Mouse (Mus musculus) cerebellum, adult 2 months (tissue): ENCODE results near the gene Slc26a9. TPM values are rescaled to one million over a fixed set of nuclear protein-coding genes. Genes with fewer than 3 reads are reported as not detected.

Experiments used
- DNase-seq, 2 experiments: peaks; one replicate each; pipeline ENCODE4 v3.0.0; 2021
- H3K27ac ChIP-seq: fragments of 200-500 bp; 2 replicates; pipeline ENCODE4 v1.5.1; 2012; ENCODE audit warnings: low read length, control low read depth, inconsistent platforms; ENCODE audit not compliant: insufficient read depth
- H3K27me3 ChIP-seq: fragments of 200-500 bp; 2 replicates; pipeline ENCODE4 v1.6.1; 2012; ENCODE audit warnings: inconsistent platforms, mild to moderate bottlenecking, low read length, moderate library complexity; ENCODE audit not compliant: control insufficient read depth, insufficient read depth
- H3K4me1 ChIP-seq: fragments of 200-500 bp; 2 replicates; pipeline ENCODE4 v1.6.1; 2011; ENCODE audit warnings: low read length; ENCODE audit not compliant: control insufficient read depth, insufficient read depth
- H3K4me3 ChIP-seq: fragments of 200-500 bp; replicated peaks from 2 replicates; pipeline ENCODE3; 2011; ENCODE audit warnings: mild to moderate bottlenecking, low read depth, low read length, control low read depth; ENCODE audit not compliant: insufficient read depth
- CTCF ChIP-seq: fragments of 200-500 bp; IDR thresholded peaks from 2 replicates; pipeline ENCODE4 v1.5.1; 2011; ENCODE audit warnings: low read depth, mild to moderate bottlenecking, control low read depth, low read length, moderate library complexity, borderline replicate concordance; ENCODE audit not compliant: insufficient read depth
- POLR2A ChIP-seq: fragments of 200-500 bp; IDR thresholded peaks from 2 replicates; pipeline ENCODE4 v1.6.1; 2011; ENCODE audit warnings: low read length, control low read depth, borderline replicate concordance; ENCODE audit not compliant: insufficient read depth
- WGBS: fragments of 180-500 bp; shearing (Covaris S2); methylation state at CpG from one replicate; pipeline ENCODE4 v1.1.7; 2018; 5-methylcytosine and 5-hydroxymethylcytosine counted together
- polyA plus RNA-seq: library from polyadenylated mRNA; depleted of rRNA; stranded (reverse); fragments of >200 nt; gene quantifications from 2 replicates; pipeline ENCODE4 v1.2.3, GENCODE M21; 2012; rRNA removed

Slc26a9 gene
- 0.05 TPM in 2 replicates for polyA plus RNA-seq

- no peak for DNase-seq
- H3K27me3 ChIP-seq, result no peaks in the 10 kb centered on the region
- TF ChIP-seq CTCF, result no peak
- no peak for TF ChIP-seq POLR2A
- H3K4me3 ChIP-seq, result no peak within 1 kb of the TSS
- WGBS, result 94% methylated on average over 10 of the region's 10 CpGs
- no peak within 1 kb of the TSS for H3K27ac ChIP-seq
- H3K4me1 ChIP-seq, result no peaks in the 10 kb centered on the region
Measured at GRCm38 (mm10) chr1:131743868-131744464, at the start of gene Slc26a9. TSS of gene Slc26a9 (plus strand) at chr1:131744022.

DNA sequence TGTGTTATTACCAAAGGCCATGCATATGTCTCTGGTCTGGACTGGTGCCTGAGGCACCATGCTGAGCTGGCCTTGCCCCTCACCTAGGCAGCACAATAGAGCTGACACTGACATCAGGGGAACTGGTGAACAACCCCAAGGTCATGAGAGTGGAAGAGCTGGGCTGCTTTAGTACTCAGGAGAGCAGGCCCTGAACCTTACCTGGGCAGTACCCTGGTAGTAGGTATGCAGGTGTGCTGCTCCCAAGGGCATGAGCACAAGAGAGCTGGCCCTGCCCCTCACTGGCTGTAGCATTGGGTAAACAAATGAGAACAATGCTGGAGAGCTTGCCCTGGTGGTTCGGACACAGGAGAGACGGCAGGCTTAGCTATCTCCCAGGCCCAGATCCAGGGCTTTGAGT, 48.5 kb upstream of the Slc26a9 start:
- Histone ChIP-seq H3K27ac (no peak overlapping the region), H3K27me3 (no peaks in the 10 kb centered on the region), H3K4me1 (no peaks in the 10 kb centered on the region), H3K4me3 (no peak overlapping the region)
- WGBS, result 72% methylated on average over 2 of the region's 2 CpGs
- TF ChIP-seq POLR2A (no peak), CTCF (no peak)
- DNase-seq, result no peak

- Histone ChIP-seq H3K4me3 (no peak overlapping the region), H3K27me3 (no peaks in the 10 kb centered on the region), H3K4me1 (no peaks in the 10 kb centered on the region), H3K27ac (no peak overlapping the region)
- TF ChIP-seq CTCF (no peak), POLR2A (no peak)
- 31% methylated on average over 4 of the region's 4 CpGs for WGBS
- DNase-seq, result peak in 1 of 2 experiments; percentile 21
Measured at GRCm38 (mm10) chr1:131696325-131696724, 47.5 kb upstream of the Slc26a9 start.

DNA sequence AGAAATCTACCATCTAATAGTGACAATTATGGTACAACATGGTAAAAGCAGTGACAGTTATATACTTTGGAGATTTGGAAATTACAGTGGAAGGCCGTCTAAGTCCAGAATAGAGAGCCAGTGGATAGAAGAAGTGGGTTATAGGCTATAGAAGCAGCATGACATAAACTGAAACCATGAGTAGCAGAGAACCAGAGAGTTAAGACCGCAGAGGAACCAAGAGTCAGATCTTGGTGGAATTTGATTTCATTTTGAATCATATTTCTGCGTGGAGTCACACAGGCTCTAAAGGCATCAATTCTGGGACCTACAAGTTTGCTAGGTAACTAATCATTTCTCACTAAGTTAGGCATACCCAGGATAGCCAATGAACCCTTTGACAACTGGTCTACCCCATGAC, 45.1 kb upstream of the Slc26a9 start:
- 89% methylated on average over 3 of the region's 3 CpGs for WGBS
- Histone ChIP-seq H3K27ac (no peak overlapping the region), H3K4me3 (no peak overlapping the region), H3K4me1 (no peaks in the 10 kb centered on the region), H3K27me3 (no peaks in the 10 kb centered on the region)
- TF ChIP-seq CTCF (no peak), POLR2A (no peak)
- DNase-seq, result no peak

GRCm38 (mm10) chr1:131699642-131700041, 44.2 kb upstream of the Slc26a9 start:
- no peak for DNase-seq
- H3K27me3 ChIP-seq, result no peaks in the 10 kb centered on the region
- no peak overlapping the region for H3K4me3 ChIP-seq
- TF ChIP-seq POLR2A, result no peak
- TF ChIP-seq CTCF, result no peak
- WGBS, result 82% methylated on average over 4 of the region's 4 CpGs
- no peak overlapping the region for H3K27ac ChIP-seq
- H3K4me1 ChIP-seq, result no peaks in the 10 kb centered on the region

- TF ChIP-seq POLR2A, result no peak
- no peak for TF ChIP-seq CTCF
- no peak overlapping the region for H3K4me3 ChIP-seq
- H3K27me3 ChIP-seq, result no peaks in the 10 kb centered on the region
- DNase-seq, result no peak
- no peak overlapping the region for H3K27ac ChIP-seq
- WGBS, result 74% methylated on average over 5 of the region's 5 CpGs
- no peaks in the 10 kb centered on the region for H3K4me1 ChIP-seq
Measured at GRCm38 (mm10) chr1:131700447-131700846, 43.4 kb upstream of the Slc26a9 start.

GRCm38 (mm10) chr1:131701391-131701790, 42.4 kb upstream of the Slc26a9 start:
- no peak for DNase-seq
- 83% methylated on average over 5 of the region's 5 CpGs for WGBS
- no peaks in the 10 kb centered on the region for H3K4me1 ChIP-seq
- no peak for TF ChIP-seq CTCF
- TF ChIP-seq POLR2A, result no peak
- no peaks in the 10 kb centered on the region for H3K27me3 ChIP-seq
- H3K4me3 ChIP-seq, result no peak overlapping the region
- H3K27ac ChIP-seq, result no peak overlapping the region

GRCm38 (mm10) chr1:131702094-131702766, 41.6 kb upstream of the Slc26a9 start:
- Histone ChIP-seq H3K4me3 (no peak overlapping the region), H3K4me1 (no peaks in the 10 kb centered on the region), H3K27me3 (no peaks in the 10 kb centered on the region), H3K27ac (no peak overlapping the region)
- no peak for TF ChIP-seq CTCF
- TF ChIP-seq POLR2A, result no peak
- 66% methylated on average over 8 of the region's 8 CpGs for whole genome bisulfite sequencing
- no peak for DNase-seq
